Mouse (Mus musculus): Measurements from ENCODE around the gene Nagpa.
A peak's percentile ranks its signal among the peaks of the same experiment; 100 is the strongest.
"Not testable (repeated sequence)": the region's sequence is repeated elsewhere in the genome, so short reads cannot be mapped to it uniquely, and the experiment has no call there.

The Nagpa gene

GRCm38 (mm10) chr16:5203668-5204433 is at the start of gene Nagpa:
Gene Nagpa, minus strand, starts transcription at chr16:5204012.
- peak; percentile 62 to 69 for DNase-seq (ENCODE audit: low read depth in 2 of 2, low spot score in 2 of 2)

GRCm38 (mm10) chr16:5252260-5252659 is 48.4 kb upstream of the Nagpa start:
- DNase-seq (ENCODE audit: low read depth in 2 of 2, low spot score in 2 of 2): no peak

- no peak for DNase-seq (ENCODE audit: low read depth in 2 of 2, low spot score in 2 of 2)
These were observed 47.1 kb upstream of the Nagpa start for GRCm38 (mm10) chr16:5250891-5251290.

- DNase-seq (ENCODE audit: low read depth in 2 of 2, low spot score in 2 of 2): peak; percentile 41 to 51
These were observed 40.6 kb upstream of the Nagpa start for GRCm38 (mm10) chr16:5244411-5244810.

- DNase-seq (ENCODE audit: low read depth in 2 of 2, low spot score in 2 of 2): no peak
These were observed 39.1 kb upstream of the Nagpa start for GRCm38 (mm10) chr16:5242882-5243281.

- no peak for DNase-seq (ENCODE audit: low read depth in 2 of 2, low spot score in 2 of 2)
These were observed 38.5 kb upstream of the Nagpa start for GRCm38 (mm10) chr16:5242355-5242754.

GRCm38 (mm10) chr16:5233418-5234313 is 29.9 kb upstream of the Nagpa start, which contains the start of gene Alg1:
Gene Alg1, plus strand, starts transcription at chr16:5233621.
- peak; percentile 82 to 85 for DNase-seq (ENCODE audit: low read depth in 2 of 2, low spot score in 2 of 2)

GRCm38 (mm10) chr16:5232982-5233381 is 29.2 kb upstream of the Nagpa start:
- no peak for DNase-seq (ENCODE audit: low read depth in 2 of 2, low spot score in 2 of 2)

- DNase-seq (ENCODE audit: low read depth in 2 of 2, low spot score in 2 of 2): not testable (repeated sequence)
These were observed 24.3 kb upstream of the Nagpa start for GRCm38 (mm10) chr16:5228103-5228502.

- DNase-seq (ENCODE audit: low read depth in 2 of 2, low spot score in 2 of 2): not testable (repeated sequence)
These were observed 23.7 kb upstream of the Nagpa start for GRCm38 (mm10) chr16:5227501-5227900.

- DNase-seq (ENCODE audit: low read depth in 2 of 2, low spot score in 2 of 2): not testable (repeated sequence)
These were observed 22.7 kb upstream of the Nagpa start for GRCm38 (mm10) chr16:5226534-5226933.

GRCm38 (mm10) chr16:5222140-5222539 is 18.3 kb upstream of the Nagpa start, which contains the start of gene AU021092:
Gene AU021092, minus strand, starts transcription at chr16:5222299.
- no peak for DNase-seq (ENCODE audit: low read depth in 2 of 2, low spot score in 2 of 2)

GRCm38 (mm10) chr16:5221403-5221802 is 17.6 kb upstream of the Nagpa start:
- DNase-seq (ENCODE audit: low read depth in 2 of 2, low spot score in 2 of 2): no peak

- DNase-seq (ENCODE audit: low read depth in 2 of 2, low spot score in 2 of 2): no peak
These were observed 13.7 kb upstream of the Nagpa start for GRCm38 (mm10) chr16:5217341-5218133.

- no peak for DNase-seq (ENCODE audit: low read depth in 2 of 2, low spot score in 2 of 2)
These were observed 12.9 kb upstream of the Nagpa start for GRCm38 (mm10) chr16:5216686-5217085.

- no peak for DNase-seq (ENCODE audit: low read depth in 2 of 2, low spot score in 2 of 2)
These were observed 10.3 kb upstream of the Nagpa start for GRCm38 (mm10) chr16:5214126-5214525.

GRCm38 (mm10) chr16:5212150-5212549 is 8.3 kb upstream of the Nagpa start:
- DNase-seq (ENCODE audit: low read depth in 2 of 2, low spot score in 2 of 2): no peak

- DNase-seq (ENCODE audit: low read depth in 2 of 2, low spot score in 2 of 2): no peak
These were observed 6.6 kb upstream of the Nagpa start for GRCm38 (mm10) chr16:5210365-5210764.

- no peak for DNase-seq (ENCODE audit: low read depth in 2 of 2, low spot score in 2 of 2)
These were observed 2.2 kb upstream of the Nagpa start for GRCm38 (mm10) chr16:5206051-5206450.

- DNase-seq (ENCODE audit: low read depth in 2 of 2, low spot score in 2 of 2): no peak
These were observed 1.7 kb upstream of the Nagpa start for GRCm38 (mm10) chr16:5205431-5205970.

GRCm38 (mm10) chr16:5203200-5203599 is 612 bp downstream of the Nagpa start:
- DNase-seq (ENCODE audit: low read depth in 2 of 2, low spot score in 2 of 2): peak in 1 of 2 experiments; percentile 19

All from CD8-positive naive resting alpha-beta T cell, adult 2 months (primary cell).